Mouse (Mus musculus) heart, embryonic 16.5 days (tissue): Measurements from ENCODE around the gene Polh. TPM values are rescaled to one million over a fixed set of nuclear protein-coding genes. Genes with fewer than 3 reads are reported as not detected.

Source experiments
- ATAC-seq: fragments of 200-750 bp; cut with Nextera tagmentation; replicated peaks from 2 replicates; pipeline ENCODE4 v1.8.0; 2017; ENCODE audit warnings: moderate number of reproducible peaks; ENCODE audit not compliant: insufficient read depth, low FRiP score; ENCODE audit errors: extremely low read depth
- H3K27ac ChIP-seq: fragments of 300-500 bp; sonication (generic); 2 replicates; pipeline ENCODE4 v1.5.1; 2014; ENCODE audit warnings: mild to moderate bottlenecking, low read length, control low read depth, moderate library complexity
- H3K27me3 ChIP-seq: fragments of 300-500 bp; sonication (generic); 2 replicates; pipeline ENCODE4 v1.6.1; 2014; ENCODE audit warnings: low read length, mixed read lengths; ENCODE audit not compliant: control insufficient read depth, insufficient read depth
- H3K36me3 ChIP-seq: fragments of 300-500 bp; sonication (generic); 2 replicates; pipeline ENCODE4 v1.6.1; 2014; ENCODE audit not compliant: control insufficient read depth, insufficient read depth
- H3K4me1 ChIP-seq: fragments of 300-500 bp; sonication (generic); 2 replicates; pipeline ENCODE4 v1.6.1; 2014; ENCODE audit warnings: low read length, mixed read lengths; ENCODE audit not compliant: control insufficient read depth, insufficient read depth
- H3K4me2 ChIP-seq: fragments of 300-500 bp; sonication (generic); 2 replicates; pipeline ENCODE4 v1.6.1; 2014; ENCODE audit warnings: low read depth, mild to moderate bottlenecking, control low read depth, low read length
- H3K4me3 ChIP-seq: fragments of 300-500 bp; sonication (generic); 2 replicates; pipeline ENCODE4 v1.5.1; 2014; ENCODE audit warnings: mild to moderate bottlenecking, control low read depth, low read length
- H3K9ac ChIP-seq: fragments of 300-500 bp; sonication (generic); 2 replicates; pipeline ENCODE4 v1.6.1; 2014; ENCODE audit warnings: low read length, control low read depth
- H3K9me3 ChIP-seq: fragments of 300-500 bp; sonication (generic); replicated peaks from 2 replicates; pipeline ENCODE4 v1.6.1; 2016; ENCODE audit warnings: low read length; ENCODE audit not compliant: control insufficient read depth
- WGBS: fragments of 180-500 bp; shearing (Covaris S2); extraction: QIAGEN DNeasy Blood & Tissue Kit; methylation state at CpG from one replicate; pipeline ENCODE4 v1.1.7; 2014; 5-methylcytosine and 5-hydroxymethylcytosine counted together
- polyA plus RNA-seq: library from polyadenylated mRNA; unstranded; fragments of >200 nt; fragmentation: Nextera tagmentation; extraction: Ambion mirVana; gene quantifications from 2 replicates; pipeline ENCODE4 v1.2.1, GENCODE M21; 2015

Polh gene
- polyA plus RNA-seq, 1 experiment from 2014 or later: 11.7 TPM

GRCm38 (mm10) chr17:46201151-46201550 lies 1.3 kb downstream of the Polh start:
- Histone ChIP-seq H3K4me1 (peaks cover 30% of the 10 kb centered on the region), H3K4me3 (peak overlapping the region; percentile 95), H3K9ac (peak overlapping the region; percentile 88), H3K27ac (no peak overlapping the region), H3K9me3 (no peaks in the 10 kb centered on the region), H3K36me3 (peaks cover 34% of the 10 kb centered on the region), H3K4me2 (peak overlapping the region; percentile 72), H3K27me3 (no peaks in the 10 kb centered on the region)
- ATAC-seq: no peak
- 56% methylated on average over 6 of the region's 6 CpGs for WGBS

DNA sequence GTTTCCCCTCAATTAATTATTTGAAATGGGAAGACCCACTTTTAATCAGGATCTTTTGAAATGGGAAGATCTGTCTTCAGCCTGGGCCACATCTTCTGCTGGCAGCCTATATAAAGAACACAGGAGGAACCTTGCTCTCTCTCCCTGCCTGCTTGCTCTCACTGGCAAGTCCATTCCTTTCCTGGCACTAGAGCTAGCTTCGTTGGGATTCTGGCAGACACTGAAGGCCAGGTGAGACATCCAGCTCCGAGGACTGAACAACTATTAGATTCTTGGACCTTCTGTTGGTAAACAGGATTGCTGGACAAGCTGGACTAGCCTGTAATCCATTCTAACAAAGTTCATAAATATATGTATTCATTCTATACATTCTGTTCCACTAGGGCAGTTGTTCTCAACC lies 13.6 kb downstream of the Polh start:
- Histone ChIP-seq H3K4me1 (no peaks in the 10 kb centered on the region), H3K27ac (no peak overlapping the region), H3K9ac (no peak overlapping the region), H3K9me3 (no peaks in the 10 kb centered on the region), H3K4me3 (no peak overlapping the region), H3K27me3 (no peaks in the 10 kb centered on the region), H3K36me3 (peaks cover 53% of the 10 kb centered on the region), H3K4me2 (no peak overlapping the region)
- WGBS: 90% methylated on average over 2 of the region's 2 CpGs
- no peak for ATAC-seq

DNA sequence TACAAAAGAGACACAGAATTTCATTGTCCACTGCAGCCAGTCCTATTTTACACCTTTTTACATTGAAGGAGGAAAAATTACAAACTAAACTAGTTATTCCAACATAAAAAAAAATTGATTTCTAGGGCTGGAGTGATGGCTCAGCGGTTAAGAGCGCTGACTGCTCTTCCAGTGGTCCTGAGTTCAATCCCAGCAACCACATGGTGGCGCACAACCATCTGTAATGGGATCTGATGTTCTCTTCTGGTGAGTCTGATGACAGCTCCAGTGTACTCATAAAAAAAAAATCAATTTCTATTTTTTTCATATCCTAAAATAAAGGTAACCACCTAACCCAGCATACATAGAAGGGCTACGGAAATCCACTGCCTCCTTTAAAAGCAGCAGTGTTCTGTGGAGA lies 20.2 kb downstream of the Polh start:
- Histone ChIP-seq H3K4me2 (no peak overlapping the region), H3K9ac (no peak overlapping the region), H3K9me3 (no peaks in the 10 kb centered on the region), H3K4me3 (no peak overlapping the region), H3K36me3 (peaks cover 58% of the 10 kb centered on the region), H3K27me3 (no peaks in the 10 kb centered on the region), H3K27ac (no peak overlapping the region), H3K4me1 (no peaks in the 10 kb centered on the region)
- WGBS: 84% methylated on average over 4 of the region's 4 CpGs
- no peak for ATAC-seq

DNA sequence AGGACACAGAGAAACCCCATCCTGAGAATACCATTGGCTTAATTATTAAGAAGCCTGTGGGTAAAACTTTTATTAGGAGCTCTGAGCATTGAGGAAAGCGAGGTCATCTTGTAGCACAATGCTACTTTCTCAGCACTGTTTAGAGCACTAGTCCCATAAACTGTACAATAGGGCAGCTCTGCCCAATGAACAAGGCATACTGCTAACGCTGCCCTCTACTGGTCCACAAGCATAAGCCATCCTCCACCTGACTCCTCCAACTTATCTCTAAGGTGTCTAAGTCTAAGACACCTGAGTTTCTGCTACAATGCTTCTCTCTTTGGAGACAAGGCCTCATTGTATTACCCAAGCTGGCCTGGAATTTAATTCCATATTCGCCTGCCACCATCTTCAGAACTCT lies 31.9 kb downstream of the Polh start:
- Histone ChIP-seq H3K4me2 (no peak overlapping the region), H3K9ac (no peak overlapping the region), H3K27me3 (no peaks in the 10 kb centered on the region), H3K9me3 (no peaks in the 10 kb centered on the region), H3K36me3 (peaks cover 67% of the 10 kb centered on the region), H3K4me3 (no peak overlapping the region), H3K27ac (no peak overlapping the region), H3K4me1 (peaks cover 10% of the 10 kb centered on the region)
- ATAC-seq: no peak
- WGBS: 77% methylated on average over 3 of the region's 3 CpGs

GRCm38 (mm10) chr17:46168768-46169167 lies 33.7 kb downstream of the Polh start:
- H3K9ac ChIP-seq: no peak overlapping the region
- ATAC-seq: no peak
- peaks cover 81% of the 10 kb centered on the region for H3K36me3 ChIP-seq
- no peaks in the 10 kb centered on the region for H3K9me3 ChIP-seq
- H3K4me1 ChIP-seq: peaks cover 10% of the 10 kb centered on the region
- H3K4me2 ChIP-seq: no peak overlapping the region
- H3K27me3 ChIP-seq: no peaks in the 10 kb centered on the region
- no peak overlapping the region; the same call in 1 of the 2 replicates for H3K27ac ChIP-seq
- WGBS: 65% methylated on average over 5 of the region's 5 CpGs
- H3K4me3 ChIP-seq: no peak overlapping the region

DNA sequence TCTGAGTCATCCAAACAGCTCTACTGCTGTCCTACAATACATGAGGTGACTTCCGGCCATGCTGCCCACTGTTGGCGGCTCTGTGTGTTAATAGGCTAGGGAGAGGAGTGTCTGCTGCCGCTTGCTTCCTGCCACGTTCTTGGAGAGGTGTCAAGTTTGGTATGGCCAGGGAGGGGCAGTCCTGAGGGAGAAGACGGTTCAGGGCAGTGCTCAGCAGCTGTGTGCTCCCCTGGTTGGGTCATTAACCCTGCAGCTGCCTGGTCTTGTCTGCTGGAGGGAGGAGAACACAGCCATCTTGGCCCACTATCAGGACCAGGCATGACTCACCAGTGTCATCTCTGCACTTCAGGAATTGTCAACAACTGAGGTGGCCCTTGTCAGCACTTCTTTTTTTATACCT lies 34.1 kb downstream of the Polh start:
- Histone ChIP-seq H3K36me3 (peaks cover 81% of the 10 kb centered on the region), H3K9ac (no peak overlapping the region)
- no peak; the same call in 1 of the 2 replicates for ATAC-seq

GRCm38 (mm10) chr17:46167014-46167413 lies 35.4 kb downstream of the Polh start:
- peak overlapping the region; percentile 28; the same call in 1 of the 2 replicates for H3K27ac ChIP-seq
- peak overlapping the region; percentile 18 for H3K9ac ChIP-seq
- no peaks in the 10 kb centered on the region for H3K9me3 ChIP-seq
- no peak for ATAC-seq
- H3K4me2 ChIP-seq: no peak overlapping the region
- H3K27me3 ChIP-seq: no peaks in the 10 kb centered on the region
- no peak overlapping the region for H3K4me3 ChIP-seq
- 74% methylated on average over 11 of the region's 11 CpGs for WGBS
- peaks cover 24% of the 10 kb centered on the region for H3K4me1 ChIP-seq
- peaks cover 73% of the 10 kb centered on the region for H3K36me3 ChIP-seq

More for the DNA sequence above, 34.1 kb downstream of the Polh start:
- Histone ChIP-seq H3K27me3 (no peaks in the 10 kb centered on the region), H3K27ac (no peak overlapping the region), H3K4me3 (no peak overlapping the region), H3K4me2 (no peak overlapping the region), H3K9me3 (no peaks in the 10 kb centered on the region), H3K4me1 (peaks cover 11% of the 10 kb centered on the region)
- 34% methylated on average over 5 of the region's 5 CpGs for WGBS

- Histone ChIP-seq H3K9me3 (no peaks in the 10 kb centered on the region), H3K27ac (0 out of 2 replicates have a peak overlapping the region, but pooled peaks have one; percentile 28), H3K36me3 (peaks cover 69% of the 10 kb centered on the region), H3K4me2 (no peak overlapping the region), H3K9ac (no peak overlapping the region; the same call in 1 of the 2 replicates), H3K4me3 (no peak overlapping the region), H3K4me1 (peaks cover 30% of the 10 kb centered on the region), H3K27me3 (no peaks in the 10 kb centered on the region)
- 70% methylated on average over 5 of the region's 5 CpGs for WGBS
- no peak for ATAC-seq
Observed at GRCm38 (mm10) chr17:46166270-46166669, 36.2 kb downstream of the Polh start.

- H3K36me3 ChIP-seq: peaks cover 60% of the 10 kb centered on the region
- H3K4me3 ChIP-seq: no peak overlapping the region
- WGBS: 86% methylated on average over 12 of the region's 12 CpGs
- no peaks in the 10 kb centered on the region for H3K9me3 ChIP-seq
- ATAC-seq: no peak
- H3K4me2 ChIP-seq: no peak overlapping the region
- no peak overlapping the region for H3K27ac ChIP-seq
- H3K4me1 ChIP-seq: peaks cover 30% of the 10 kb centered on the region
- H3K27me3 ChIP-seq: no peaks in the 10 kb centered on the region
- no peak overlapping the region for H3K9ac ChIP-seq
Observed at GRCm38 (mm10) chr17:46165460-46165859, 37.0 kb downstream of the Polh start.
